Mouse (Mus musculus) ovary, postnatal 14 days (tissue): ENCODE measurements around the gene Sept6.

Source experiments
- DNase-seq: peaks from one replicate; pipeline ENCODE4 v3.0.0; 2022; ENCODE audit warnings: low spot score

Gene Sept6

DNA sequence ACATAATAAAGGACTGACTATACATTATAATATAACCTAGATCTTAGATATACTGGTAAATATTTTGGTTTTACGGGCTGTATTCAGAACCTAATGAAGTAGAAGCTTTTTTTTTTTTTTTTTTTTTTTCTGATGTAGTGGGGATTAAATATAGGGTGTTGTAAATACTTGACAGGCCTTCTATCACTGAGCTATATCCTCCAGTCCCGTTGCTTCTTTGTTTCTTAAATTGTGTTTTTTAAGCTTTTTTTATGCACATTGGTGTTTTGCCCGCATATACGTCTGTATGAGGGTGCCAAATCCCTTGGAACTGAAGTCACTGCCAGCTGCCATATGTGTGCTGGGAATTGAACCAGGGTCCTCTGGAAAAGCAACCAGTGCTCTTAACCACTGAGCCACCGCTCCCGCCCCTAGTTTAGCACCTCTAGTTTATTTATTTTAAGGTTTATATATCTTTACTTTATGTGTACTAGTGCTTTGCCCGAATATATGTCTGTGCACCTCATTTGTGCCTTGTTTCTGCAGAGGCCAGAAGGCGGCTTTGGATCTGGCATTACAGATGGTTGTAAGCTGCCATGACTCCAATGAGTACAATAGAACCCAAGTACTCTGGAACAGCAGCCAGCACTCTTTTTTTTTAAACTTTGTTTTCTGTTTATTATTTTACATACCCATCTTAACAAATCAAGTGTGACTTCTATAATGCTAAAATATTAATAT is 126.8 kb downstream of the Sept6 start:
- no peak for DNase-seq

DNA sequence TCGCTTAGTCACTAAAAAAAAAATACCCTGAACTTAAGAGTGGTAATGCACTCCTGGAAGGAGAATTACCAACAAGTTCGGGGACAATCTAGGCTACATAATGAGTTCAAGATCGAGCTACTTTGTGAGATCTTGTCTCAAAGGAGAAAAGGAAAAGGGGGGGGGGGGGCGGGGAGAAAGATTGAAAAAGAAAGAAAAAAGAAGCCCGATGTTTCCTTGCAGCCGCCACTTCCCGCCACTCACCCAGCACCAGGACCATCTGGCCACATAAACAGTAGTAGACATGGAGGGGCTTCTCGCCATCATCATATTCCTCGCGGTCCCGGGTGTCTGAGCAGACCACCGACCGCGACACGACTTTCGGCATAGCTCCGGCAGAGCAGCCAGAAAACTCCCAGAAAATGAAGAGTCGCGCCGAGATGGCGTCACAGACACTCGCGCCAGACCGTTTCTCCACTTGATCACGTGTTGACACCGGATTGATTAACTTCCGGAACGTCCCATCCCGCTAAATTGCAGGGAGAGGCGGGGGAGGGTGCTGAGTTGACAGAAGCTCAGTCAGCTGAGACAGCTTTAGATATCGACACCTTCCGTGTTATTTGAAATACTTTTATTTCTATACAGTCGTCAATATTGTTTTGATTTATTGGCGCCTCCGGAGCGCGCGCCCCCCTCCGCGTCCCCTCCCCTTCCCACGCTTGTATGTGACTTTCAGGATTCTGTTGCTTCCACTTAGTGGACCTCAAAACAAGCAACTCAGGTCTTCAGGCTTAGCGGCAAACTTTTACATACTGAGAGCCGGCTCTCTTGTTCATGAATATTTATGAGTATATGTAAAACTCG is 127.6 kb downstream of the Sept6 start:
- peak; percentile 55 for DNase-seq
